Mouse (Mus musculus) fibroblast of lung, adult 2 months (primary cell): Measurements from ENCODE around the gene Hip1.
"Not testable (repeated sequence)": the region's sequence is repeated elsewhere in the genome, so short reads cannot be mapped to it uniquely, and the experiment has no call there.

Experiments
- DNase-seq: peaks from one replicate; pipeline ENCODE4 v3.0.0-alpha.2; 2011; ENCODE audit warnings: low read depth

Hip1 gene

DNA sequence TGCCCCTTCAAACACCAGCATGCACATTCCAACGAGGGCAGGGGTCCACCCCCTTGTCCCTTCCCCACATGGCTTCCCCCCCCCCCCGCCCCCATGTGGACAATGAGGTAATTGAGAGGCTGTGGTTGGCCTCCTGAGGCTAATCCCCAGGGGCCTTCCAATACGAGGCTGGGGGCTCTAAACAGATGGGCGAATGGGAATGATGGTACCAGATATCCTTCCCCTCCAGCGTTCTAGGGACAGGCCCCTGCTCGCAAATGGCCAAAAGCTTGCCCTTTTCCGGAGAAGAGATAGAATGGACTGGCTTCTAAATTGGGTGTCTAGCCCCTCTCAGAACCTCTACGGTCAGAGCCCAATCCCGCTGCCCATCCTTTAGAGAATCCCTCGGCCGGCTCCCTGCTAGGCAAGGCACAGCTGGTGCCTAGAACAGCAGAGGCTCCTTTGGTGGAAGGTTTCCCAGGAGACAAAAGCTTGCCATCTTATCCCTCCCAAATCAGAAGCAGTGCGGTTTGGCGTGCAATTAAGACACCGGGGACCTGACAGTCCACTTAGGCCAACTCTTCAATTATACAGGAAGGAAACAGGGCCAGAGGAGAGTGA is 55.1 kb downstream of the Hip1 start:
- DNase-seq, result no peak

DNA sequence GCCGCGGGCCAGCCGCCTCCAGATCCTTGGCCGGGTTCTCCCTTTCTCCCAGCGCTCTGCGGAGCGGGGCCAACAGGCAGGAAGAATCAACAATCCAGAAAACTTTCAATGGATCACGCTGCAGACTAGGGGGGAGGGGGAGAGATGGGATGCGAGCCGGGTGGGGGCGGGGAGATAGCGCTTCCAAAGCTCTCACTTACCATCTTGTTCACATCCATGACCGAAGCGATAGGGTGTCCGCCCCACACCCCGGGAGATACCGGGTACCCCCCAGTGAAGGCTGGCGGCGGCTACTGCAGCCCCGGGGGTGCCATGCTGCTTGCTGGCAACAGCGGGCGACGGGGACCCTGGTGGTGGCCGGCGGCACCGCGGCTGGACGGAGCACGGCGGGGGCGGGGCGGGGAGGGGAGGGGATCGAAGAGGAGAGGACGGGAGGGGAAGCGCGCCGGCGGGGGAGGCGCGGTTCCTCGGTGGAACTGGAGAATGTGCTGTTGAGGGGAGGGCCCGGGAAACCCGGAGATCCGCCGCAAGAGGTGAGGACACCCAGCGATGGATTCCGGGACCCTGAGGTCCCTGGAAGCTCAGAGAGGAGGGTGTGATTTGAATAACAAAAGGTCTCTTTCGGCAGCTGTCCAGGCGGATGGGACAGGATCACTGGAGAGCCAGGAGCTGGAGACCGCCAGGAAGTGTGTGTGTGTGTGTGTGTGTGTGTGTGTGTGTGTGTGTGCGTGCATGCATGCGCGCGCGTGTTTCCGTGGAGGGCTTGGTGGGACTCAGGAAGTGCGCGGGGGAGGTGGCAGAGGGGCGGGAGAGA is 55.8 kb downstream of the Hip1 start:
- DNase-seq, result no peak

DNA sequence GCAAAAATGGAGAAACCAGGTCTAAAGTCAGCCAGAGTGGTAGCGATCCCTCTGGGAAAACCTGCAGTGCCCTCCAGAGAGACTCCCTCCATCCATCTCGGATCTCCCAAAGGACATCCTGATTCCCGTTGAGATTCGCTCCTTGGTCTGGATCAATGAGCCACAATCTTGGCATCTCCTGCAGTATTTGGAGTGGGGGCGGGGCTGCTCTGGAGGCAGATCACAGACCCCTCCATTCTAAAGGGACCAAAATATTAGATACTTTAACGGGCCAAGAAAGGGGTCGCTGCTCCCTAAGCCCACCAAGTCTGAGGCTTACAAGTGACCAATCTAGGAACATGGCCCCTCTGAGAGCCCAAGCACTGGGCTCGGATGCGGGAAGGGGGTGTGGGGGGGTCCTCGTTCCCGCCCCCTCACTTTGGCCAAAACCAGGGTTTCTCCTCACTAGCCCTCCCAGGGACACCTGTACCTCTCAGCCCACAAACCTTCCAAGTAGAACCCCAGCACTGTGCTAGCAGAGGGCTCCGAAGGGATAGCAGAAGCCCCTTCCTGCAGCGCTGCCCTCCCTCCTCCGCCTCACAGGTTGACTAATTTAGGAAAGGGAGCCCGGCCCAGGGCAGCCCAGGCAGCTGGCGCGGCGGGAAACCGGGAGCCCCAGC is 56.6 kb downstream of the Hip1 start:
- no peak for DNase-seq

GRCm38 (mm10) chr5:135485289-135485688 is 59.6 kb downstream of the Hip1 start:
- no peak for DNase-seq

GRCm38 (mm10) chr5:135483865-135484264 is 61.1 kb downstream of the Hip1 start:
- DNase-seq, result not testable (repeated sequence)

DNA sequence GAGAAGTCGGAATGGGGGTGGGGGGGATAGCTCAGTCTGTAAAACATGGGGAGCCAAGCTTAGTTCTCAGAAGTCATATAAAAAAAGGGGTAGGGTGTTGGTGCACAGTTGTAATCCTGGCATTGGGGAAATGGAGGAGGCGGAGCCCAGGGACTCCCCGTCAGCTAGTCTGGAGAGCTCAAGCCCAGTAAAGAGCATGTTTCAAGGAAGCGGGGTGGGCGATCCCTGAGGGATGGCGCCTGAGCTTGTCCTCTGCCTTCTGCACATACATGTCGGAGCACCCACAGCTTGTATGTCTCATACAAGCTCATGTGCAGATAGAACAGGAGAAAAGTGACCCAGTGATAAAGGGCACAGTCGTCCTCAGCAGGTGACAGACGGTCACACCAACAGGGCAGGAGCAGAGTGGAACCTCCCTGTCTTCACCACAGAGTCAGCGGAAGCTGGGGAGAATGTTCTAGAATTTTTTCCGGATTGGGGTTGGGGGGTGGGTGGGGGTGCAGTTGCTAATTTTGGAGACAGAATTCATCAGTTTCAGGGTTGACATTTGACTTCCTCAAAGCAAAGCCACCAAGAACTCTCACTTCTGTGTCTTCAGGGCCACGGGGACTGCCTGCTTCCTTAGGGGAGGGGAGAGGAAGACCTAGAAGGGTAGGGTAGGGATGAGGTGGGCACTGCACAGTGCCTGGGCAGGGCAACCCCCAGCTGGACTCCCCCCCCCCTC is 65.9 kb downstream of the Hip1 start:
- DNase-seq, result no peak

DNA sequence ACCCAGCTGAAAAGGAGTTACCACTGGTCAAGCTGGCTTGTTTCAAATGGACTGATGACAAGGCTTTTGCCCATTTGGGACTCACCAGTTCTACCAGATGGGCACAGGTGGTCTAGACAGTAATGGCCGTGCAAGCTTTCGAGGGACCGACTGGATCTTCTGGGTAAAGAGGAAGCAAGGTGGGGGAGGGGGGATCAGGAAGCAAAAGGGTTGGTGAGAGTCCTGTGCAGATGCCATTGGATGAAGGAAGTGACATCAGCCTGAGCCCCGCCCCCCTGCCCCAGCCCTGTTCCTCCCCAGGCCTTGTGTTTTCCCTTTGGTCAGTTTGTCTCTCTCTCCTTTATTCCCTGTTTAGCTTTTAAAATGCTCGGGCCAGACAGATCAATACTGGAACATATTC is 68.7 kb downstream of the Hip1 start:
- no peak for DNase-seq

GRCm38 (mm10) chr5:135472405-135472804 is 72.5 kb downstream of the Hip1 start:
- DNase-seq, result no peak

GRCm38 (mm10) chr5:135471747-135472146 is 73.2 kb downstream of the Hip1 start:
- DNase-seq, result no peak

DNA sequence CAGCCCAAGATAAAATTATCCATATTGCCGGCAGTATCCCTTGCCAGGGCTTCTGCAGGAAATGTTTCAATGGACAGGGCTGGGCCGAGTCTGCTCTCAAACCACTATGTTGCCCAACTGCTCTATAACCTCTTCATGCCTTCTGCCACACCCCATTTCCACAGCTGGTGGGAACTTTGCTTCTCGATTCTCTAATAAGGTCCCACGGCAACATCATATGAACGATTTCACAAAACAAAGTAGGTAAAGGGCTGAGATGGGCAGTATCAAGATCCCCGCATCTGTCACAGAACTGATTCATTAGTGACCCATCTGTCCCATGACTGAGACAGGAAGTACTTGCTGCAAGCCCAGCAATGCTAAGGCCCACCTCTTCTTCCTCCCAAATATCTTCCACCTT is 76.6 kb downstream of the Hip1 start:
- no peak for DNase-seq

- DNase-seq, result no peak
Measured at GRCm38 (mm10) chr5:135465833-135466291, 79.1 kb downstream of the Hip1 start.

DNA sequence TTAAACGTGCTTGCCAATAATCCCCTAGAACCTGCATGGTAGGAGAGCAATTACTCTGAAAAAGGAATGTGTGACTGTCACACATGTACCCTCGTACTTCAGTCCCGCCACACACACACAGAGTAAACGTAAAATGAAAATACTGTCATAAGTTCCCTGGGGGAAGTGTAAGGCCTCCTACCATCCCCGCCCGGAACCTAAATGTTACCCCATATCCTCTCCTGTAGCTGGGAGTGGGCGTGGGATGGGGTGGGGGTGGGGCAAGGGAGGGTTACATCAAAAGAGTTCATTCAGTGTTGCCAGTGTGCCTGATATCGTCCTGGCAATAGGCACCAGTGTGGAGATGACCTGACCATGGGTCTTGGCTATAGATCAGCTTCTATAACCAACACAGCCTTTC is 81.5 kb downstream of the Hip1 start:
- DNase-seq, result no peak

DNA sequence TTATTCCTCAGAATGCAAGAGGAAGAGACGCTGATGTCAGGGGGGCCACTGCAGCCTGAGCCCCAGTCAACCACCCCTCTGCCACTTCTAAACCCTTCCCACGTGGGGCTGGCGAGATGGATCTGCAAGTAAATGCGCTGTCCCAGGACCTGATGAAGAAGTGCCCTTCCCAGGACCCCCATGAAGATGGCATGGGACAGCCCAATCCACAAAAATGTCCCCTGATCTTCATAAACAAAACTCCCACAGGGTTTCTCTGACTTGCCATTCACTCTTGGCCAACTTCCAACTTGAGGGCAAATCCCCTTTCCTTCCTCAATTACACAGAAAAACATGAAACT is 84.1 kb downstream of the Hip1 start:
- no peak for DNase-seq

- no peak for DNase-seq
Measured at GRCm38 (mm10) chr5:135460152-135460832, 84.6 kb downstream of the Hip1 start.

GRCm38 (mm10) chr5:135459486-135459885 is 85.4 kb downstream of the Hip1 start:
- no peak for DNase-seq

DNA sequence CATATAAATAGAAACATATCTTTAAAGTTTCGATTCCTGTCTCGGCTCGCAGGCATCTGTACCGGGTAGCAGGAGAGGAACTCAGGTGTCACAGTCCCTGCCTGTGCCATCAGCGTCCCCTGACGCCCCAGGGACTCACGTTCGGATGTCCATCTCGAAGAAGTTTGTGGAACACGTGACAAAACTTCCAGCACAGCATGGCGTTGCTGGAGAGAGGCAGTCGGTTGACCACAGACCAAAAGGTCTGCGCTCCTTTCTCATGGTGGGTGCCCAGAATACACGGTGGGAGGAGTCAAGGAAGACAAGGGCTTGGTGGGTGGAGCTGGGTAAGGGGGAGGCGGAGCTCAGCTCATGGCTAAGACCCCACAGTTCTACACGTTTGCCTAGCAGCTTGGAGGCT is 87.0 kb downstream of the Hip1 start:
- DNase-seq, result no peak

DNA sequence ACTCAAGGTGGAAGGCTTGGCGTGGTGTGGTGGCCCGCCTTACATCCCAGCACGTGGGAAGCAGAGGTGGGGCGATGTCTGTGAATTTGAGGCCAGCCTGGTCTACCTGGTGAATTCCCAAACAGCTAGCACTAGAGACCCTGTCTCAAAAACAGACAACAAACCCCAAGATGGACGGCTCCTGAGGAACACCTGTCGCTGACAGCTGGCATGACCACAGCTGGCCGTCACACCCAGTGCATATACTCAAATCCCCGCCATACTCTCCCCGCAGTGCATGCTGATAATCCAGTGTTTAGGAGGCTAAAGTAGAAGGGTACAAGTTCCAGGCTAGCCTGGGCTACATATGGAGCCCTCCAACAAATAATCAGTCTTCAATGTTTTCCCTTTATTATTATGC is 88.4 kb downstream of the Hip1 start:
- DNase-seq, result no peak

GRCm38 (mm10) chr5:135454256-135454655 is 90.7 kb downstream of the Hip1 start:
- DNase-seq, result no peak

- DNase-seq, result not testable (repeated sequence)
Measured at GRCm38 (mm10) chr5:135451559-135451958, 93.4 kb downstream of the Hip1 start.

DNA sequence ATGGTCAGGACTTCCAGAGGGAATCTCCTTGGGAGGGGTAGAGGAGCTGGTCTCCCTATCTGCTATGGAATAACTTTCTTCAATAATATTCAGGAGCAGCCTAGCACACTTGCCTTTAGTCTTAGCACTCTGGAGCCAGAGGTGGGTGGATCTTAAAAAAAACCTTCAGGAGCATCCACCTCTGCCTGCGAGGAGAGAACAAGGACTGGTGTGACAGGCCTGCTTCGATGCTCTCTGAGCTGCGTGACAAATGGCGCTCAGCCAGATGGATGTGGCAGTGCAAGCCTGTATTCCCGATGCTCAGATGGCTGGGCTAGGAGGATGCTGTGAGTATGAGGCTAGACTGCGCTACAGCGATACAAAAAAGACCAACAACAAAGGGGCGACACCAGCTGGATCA is 93.8 kb downstream of the Hip1 start:
- no peak for DNase-seq

- DNase-seq, result no peak
Measured at GRCm38 (mm10) chr5:135445755-135446154, 99.2 kb downstream of the Hip1 start.

GRCm38 (mm10) chr5:135442430-135442829 is 102.5 kb downstream of the Hip1 start:
- no peak for DNase-seq
